Mouse (Mus musculus): ENCODE data around the gene Mis18bp1.
A peak's percentile ranks its signal among the peaks of the same experiment; 100 is the strongest.
"Not testable (repeated sequence)": the region's sequence is repeated elsewhere in the genome, so short reads cannot be mapped to it uniquely, and the experiment has no call there.

Mis18bp1 gene

GRCm38 (mm10) chr12:65172021-65172951 lies at the start of gene Mis18bp1:
Mis18bp1 (minus strand) TSS chr12:65172604.
- DNase-seq (ENCODE audit: low read depth, low spot score) = peak; percentile 86

GRCm38 (mm10) chr12:65216404-65216840 lies 44.0 kb upstream of the Mis18bp1 start:
- DNase-seq (ENCODE audit: low read depth, low spot score) = no peak

- no peak for DNase-seq (ENCODE audit: low read depth, low spot score)
These were observed 34.0 kb upstream of the Mis18bp1 start for GRCm38 (mm10) chr12:65206431-65206830.

- DNase-seq (ENCODE audit: low read depth, low spot score) = no peak
These were observed 29.4 kb upstream of the Mis18bp1 start for GRCm38 (mm10) chr12:65201812-65202211.

- no peak for DNase-seq (ENCODE audit: low read depth, low spot score)
These were observed 21.7 kb upstream of the Mis18bp1 start for GRCm38 (mm10) chr12:65194003-65194530.

GRCm38 (mm10) chr12:65189213-65189612 lies 16.8 kb upstream of the Mis18bp1 start:
- DNase-seq (ENCODE audit: low read depth, low spot score) = no peak

GRCm38 (mm10) chr12:65187365-65187764 lies 15.0 kb upstream of the Mis18bp1 start:
- no peak for DNase-seq (ENCODE audit: low read depth, low spot score)

- DNase-seq (ENCODE audit: low read depth, low spot score) = no peak
These were observed 1.3 kb upstream of the Mis18bp1 start for GRCm38 (mm10) chr12:65173736-65174135.

GRCm38 (mm10) chr12:65172959-65173358 lies 555 bp upstream of the Mis18bp1 start:
- DNase-seq (ENCODE audit: low read depth, low spot score) = not testable (repeated sequence)

GRCm38 (mm10) chr12:65136121-65136520 lies 36.3 kb downstream of the Mis18bp1 start:
- not testable (repeated sequence) for DNase-seq (ENCODE audit: low read depth, low spot score)

GRCm38 (mm10) chr12:65119451-65119850 lies 53.0 kb downstream of the Mis18bp1 start:
- DNase-seq (ENCODE audit: low read depth, low spot score) = no peak

- no peak for DNase-seq (ENCODE audit: low read depth, low spot score)
These were observed 53.4 kb downstream of the Mis18bp1 start for GRCm38 (mm10) chr12:65118968-65119367.

- not testable (repeated sequence) for DNase-seq (ENCODE audit: low read depth, low spot score)
These were observed 57.4 kb downstream of the Mis18bp1 start for GRCm38 (mm10) chr12:65114978-65115377.

GRCm38 (mm10) chr12:65113925-65114324 lies 58.5 kb downstream of the Mis18bp1 start:
- no peak for DNase-seq (ENCODE audit: low read depth, low spot score)

- no peak for DNase-seq (ENCODE audit: low read depth, low spot score)
These were observed 59.6 kb downstream of the Mis18bp1 start for GRCm38 (mm10) chr12:65112811-65113210.

- no peak for DNase-seq (ENCODE audit: low read depth, low spot score)
These were observed 60.9 kb downstream of the Mis18bp1 start for GRCm38 (mm10) chr12:65111503-65111902.

GRCm38 (mm10) chr12:65108746-65109145 lies 63.7 kb downstream of the Mis18bp1 start:
- no peak for DNase-seq (ENCODE audit: low read depth, low spot score)

Measured in c-Kit-negative CD71-positive TER-119-positive erythroid progenitor cells, embryonic 14.5 days (primary cell).